Mouse (Mus musculus) spleen, adult 2 months (tissue): ENCODE data around the gene Nemp1.

Experiments used
- CTCF ChIP-seq: fragments of 200-500 bp; IDR thresholded peaks from 2 replicates; pipeline ENCODE4 v1.5.1; 2011; ENCODE audit warnings: mild to moderate bottlenecking, inconsistent platforms; ENCODE audit not compliant: insufficient read depth, insufficient read length, insufficient replicate concordance; ENCODE audit errors: extremely low read depth
- POLR2A ChIP-seq: fragments of 200-500 bp; IDR thresholded peaks from 2 replicates; pipeline ENCODE4 v1.6.1; 2011; ENCODE audit warnings: low read depth, low read length, inconsistent platforms

DNA sequence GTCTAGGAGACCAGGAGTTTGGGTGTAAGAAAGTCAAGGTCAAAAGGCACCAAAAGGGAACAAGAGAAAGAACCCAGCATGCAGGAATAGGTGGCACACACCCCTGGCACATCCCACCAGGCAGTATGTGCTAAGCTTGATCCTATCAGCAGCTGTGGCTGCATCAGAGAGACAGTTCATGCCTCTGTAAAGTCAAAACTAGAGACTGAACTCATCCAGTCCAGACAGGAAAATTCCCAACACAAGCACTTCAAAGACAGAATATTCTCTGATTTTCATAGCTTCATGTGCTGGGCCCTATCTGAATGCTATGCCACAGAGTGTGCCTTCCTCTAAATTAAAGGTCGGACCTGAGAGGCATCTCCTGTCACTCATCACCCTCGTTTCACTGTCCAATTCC, 70.9 kb downstream of the Nemp1 start:
- TF ChIP-seq POLR2A (no peak), CTCF (no peak)
